Mouse (Mus musculus) large intestine, adult 2 months (tissue): Measurements from ENCODE around the gene Map4k2. TPM values are rescaled to one million over a fixed set of nuclear protein-coding genes. Genes with fewer than 3 reads are reported as not detected.
A peak's percentile ranks its signal among the peaks of the same experiment; 100 is the strongest.

ENCODE experiments used
- DNase-seq: peaks from one replicate; pipeline ENCODE4 v3.0.0-alpha.2; 2012; ENCODE audit warnings: low read depth, low spot score
- WGBS: fragments of 180-500 bp; shearing (Covaris S2); methylation state at CpG from one replicate; pipeline ENCODE4 v1.1.7; 2018; 5-methylcytosine and 5-hydroxymethylcytosine counted together
- polyA plus RNA-seq: library from polyadenylated mRNA; depleted of rRNA; stranded (reverse); fragments of >200 nt; gene quantifications from 2 replicates; pipeline ENCODE4 v1.2.3, GENCODE M21; 2012

Map4k2 gene
- polyA plus RNA-seq, 1 experiment: 40.8 TPM

GRCm38 (mm10) chr19:6313796-6314195 is 27.1 kb upstream of the Map4k2 start:
- no peak for DNase-seq
- 94% methylated on average over 8 of the region's 8 CpGs for WGBS

- no peak for DNase-seq
- 75% methylated on average over 8 of the region's 8 CpGs for WGBS
Measured at GRCm38 (mm10) chr19:6314513-6314912, 26.4 kb upstream of the Map4k2 start.

- WGBS: 81% methylated on average over 14 of the region's 14 CpGs
- no peak for DNase-seq
Measured at GRCm38 (mm10) chr19:6315573-6315972, 25.4 kb upstream of the Map4k2 start.

GRCm38 (mm10) chr19:6318145-6318544 is 22.8 kb upstream of the Map4k2 start:
- WGBS: 88% methylated on average over 12 of the region's 12 CpGs
- DNase-seq: no peak

GRCm38 (mm10) chr19:6321358-6321757 is 19.6 kb upstream of the Map4k2 start:
- no peak for DNase-seq
- WGBS: 63% methylated on average over 8 of the region's 8 CpGs

GRCm38 (mm10) chr19:6321786-6322621 is 18.9 kb upstream of the Map4k2 start:
- DNase-seq: no peak

GRCm38 (mm10) chr19:6324751-6325150 is 16.2 kb upstream of the Map4k2 start:
- DNase-seq: no peak
- WGBS: 88% methylated on average over 9 of the region's 9 CpGs

More at GRCm38 (mm10) chr19:6321786-6322621, 18.9 kb upstream of the Map4k2 start:
- 65% methylated on average over 33 of the region's 33 CpGs for WGBS

- 13% methylated on average over 5 of the region's 5 CpGs for WGBS
- DNase-seq: no peak
Measured at GRCm38 (mm10) chr19:6331178-6331577, 9.8 kb upstream of the Map4k2 start.

GRCm38 (mm10) chr19:6331719-6332516 is 9.0 kb upstream of the Map4k2 start:
- DNase-seq: no peak
- 17% methylated on average over 13 of the region's 13 CpGs for WGBS

GRCm38 (mm10) chr19:6333761-6334595 is 7.0 kb upstream of the Map4k2 start:
- WGBS: 43% methylated on average over 9 of the region's 9 CpGs
- no peak for DNase-seq

GRCm38 (mm10) chr19:6334673-6335457 is 6.1 kb upstream of the Map4k2 start, which contains the start of gene Men1:
Gene Men1 (plus strand): TSS chr19:6334979.
- WGBS: under 1% methylated on average over 43 of the region's 43 CpGs

GRCm38 (mm10) chr19:6335458-6335827 is 5.5 kb upstream of the Map4k2 start:
- DNase-seq: no peak
- WGBS: under 1% methylated on average over 25 of the region's 25 CpGs

More at GRCm38 (mm10) chr19:6334673-6335457, 6.1 kb upstream of the Map4k2 start, which contains the start of gene Men1:
- DNase-seq: peak; percentile 88

- DNase-seq: no peak
- 92% methylated on average over 10 of the region's 10 CpGs for WGBS
Measured at GRCm38 (mm10) chr19:6336920-6337319, 4.0 kb upstream of the Map4k2 start.

- DNase-seq: no peak
- 93% methylated on average over 7 of the region's 7 CpGs for WGBS
Measured at GRCm38 (mm10) chr19:6338171-6338570, 2.8 kb upstream of the Map4k2 start.

- no peak for DNase-seq
- 93% methylated on average over 11 of the region's 11 CpGs for WGBS
Measured at GRCm38 (mm10) chr19:6338716-6339115, 2.2 kb upstream of the Map4k2 start.

- DNase-seq: no peak
- WGBS: 96% methylated on average over 6 of the region's 6 CpGs
Measured at GRCm38 (mm10) chr19:6339191-6339590, 1.7 kb upstream of the Map4k2 start.

- WGBS: 64% methylated on average over 15 of the region's 15 CpGs
Measured at GRCm38 (mm10) chr19:6339890-6340504, 938 bp upstream of the Map4k2 start.

GRCm38 (mm10) chr19:6341453-6342077 is 630 bp downstream of the Map4k2 start:
- 6% methylated on average over 23 of the region's 23 CpGs for WGBS
- no peak for DNase-seq

More at GRCm38 (mm10) chr19:6339890-6340504, 938 bp upstream of the Map4k2 start:
- no peak for DNase-seq
